ENCODE assay signal across 15 mouse cellular contexts in genomic region chr6:53615440-53616211, GRCm38 (mm10).
DNase-seq lines count a peak whose midpoint lies in the region; ATAC-seq and TF ChIP-seq lines count a peak whose summit lies in the region.
"Had no signal": no experiment of that assay in that cellular context is flagged by ENCODE, and none has a peak within 500 bp of the region (broad histone marks: within the 10 kb centered on the region; RNA-seq: fewer than 3 reads in every experiment).

No protein-coding gene starts in this region.

- peaks cover 11% of the 10 kb centered on the region; the same call in 1 of the 2 replicates for H3K4me1 ChIP-seq in kidney, embryonic 14.5 days (ENCODE audit: control insufficient read depth, insufficient read depth, low read length)
- H3K4me1 ChIP-seq in kidney, adult 2 months (ENCODE audit: control insufficient read depth, insufficient read depth, low read length): no peaks in the 10 kb centered on the region
- peaks cover 32% of the 10 kb centered on the region for H3K4me1 ChIP-seq in embryonic facial prominence, embryonic 12.5 days
- peaks cover 41% of the 10 kb centered on the region for H3K4me1 ChIP-seq in limb, embryonic 10.5 days

- peaks cover 6% of the 10 kb centered on the region for H3K27me3 ChIP-seq in kidney, embryonic 14.5 days (ENCODE audit: control insufficient read depth, insufficient read depth, low read length)
- no peaks in the 10 kb centered on the region; the same call in 1 of the 2 replicates for H3K27me3 ChIP-seq in kidney, adult 2 months (replicated peaks; ENCODE audit: control insufficient read depth, insufficient read depth, low read length)
- no peaks in the 10 kb centered on the region for H3K27me3 ChIP-seq in embryonic facial prominence, embryonic 12.5 days
- H3K27me3 ChIP-seq in limb, embryonic 10.5 days (ENCODE audit: low read depth, poor library complexity, severe bottlenecking): no peaks in the 10 kb centered on the region
- H3K27me3 ChIP-seq: heart, embryonic 13.5 days had no signal

- no peak overlapping the region for H3K27ac ChIP-seq in kidney, embryonic 14.5 days (ENCODE audit: low read depth, low read length)
- H3K27ac ChIP-seq in kidney, adult 2 months (ENCODE audit: insufficient read depth, low read depth, low read length): no peak overlapping the region
- H3K27ac ChIP-seq in embryonic facial prominence, embryonic 12.5 days: 0 out of 2 replicates have a peak overlapping the region, but pooled peaks have one; percentile 7
- H3K27ac ChIP-seq in limb, embryonic 10.5 days: peak overlapping the region; percentile 73
- H3K27ac ChIP-seq: heart, embryonic 13.5 days had no signal

- H3K4me2 ChIP-seq in kidney, embryonic 14.5 days (replicated peaks; ENCODE audit: low read depth, low read length): no peak overlapping the region
- no peak overlapping the region for H3K4me2 ChIP-seq in embryonic facial prominence, embryonic 12.5 days (replicated peaks)
- H3K4me2 ChIP-seq: heart, embryonic 13.5 days; liver, embryonic 11.5 days had no signal

- no peak overlapping the region for H3K9ac ChIP-seq in kidney, embryonic 14.5 days (ENCODE audit: low read depth, low read length)
- H3K9ac ChIP-seq in embryonic facial prominence, embryonic 12.5 days: no peak overlapping the region
- H3K9ac ChIP-seq: heart, embryonic 13.5 days had no signal

- H3K9me3 ChIP-seq in kidney, embryonic 14.5 days (ENCODE audit: control insufficient read depth, low read length): no peaks in the 10 kb centered on the region
- no peaks in the 10 kb centered on the region for H3K9me3 ChIP-seq in embryonic facial prominence, embryonic 12.5 days
- H3K9me3 ChIP-seq in limb, embryonic 10.5 days (replicated peaks): no peaks in the 10 kb centered on the region
- H3K9me3 ChIP-seq: heart, embryonic 13.5 days had no signal

- TF ChIP-seq CTCF in kidney, adult 2 months (conservative IDR thresholded peaks at IDR 0.05; ENCODE audit: insufficient read depth, insufficient read length, low read depth, low read length): no peak

- H3K4me3 ChIP-seq in kidney, embryonic 14.5 days (ENCODE audit: low read length): no peak overlapping the region
- no peak overlapping the region for H3K4me3 ChIP-seq in kidney, adult 2 months (ENCODE audit: insufficient read depth, low read depth, low read length)
- H3K4me3 ChIP-seq in embryonic facial prominence, embryonic 12.5 days: no peak overlapping the region
- H3K4me3 ChIP-seq in limb, embryonic 10.5 days: no peak overlapping the region
- H3K4me3 ChIP-seq: heart, embryonic 13.5 days had no signal

- no peak for TF ChIP-seq POLR2A in kidney, adult 2 months (IDR thresholded peaks at IDR 0.05; ENCODE audit: low read depth, low read length)

- no peaks in the 10 kb centered on the region for H3K36me3 ChIP-seq in kidney, embryonic 14.5 days (ENCODE audit: control insufficient read depth, insufficient read depth, low read length)
- no peaks in the 10 kb centered on the region for H3K36me3 ChIP-seq in kidney, adult 2 months (ENCODE audit: control insufficient read depth, insufficient read depth, low read length)
- no peaks in the 10 kb centered on the region for H3K36me3 ChIP-seq in embryonic facial prominence, embryonic 12.5 days
- no peaks in the 10 kb centered on the region for H3K36me3 ChIP-seq in limb, embryonic 10.5 days

- WGBS in kidney, embryonic 14.5 days: 28% methylated on average over 9 of the region's 9 CpGs
- WGBS in kidney, adult 2 months: 47% methylated on average over 9 of the region's 9 CpGs
- 36% methylated on average over 9 of the region's 9 CpGs for WGBS in embryonic facial prominence, embryonic 12.5 days
- 40% methylated on average over 9 of the region's 9 CpGs for WGBS in limb, embryonic 10.5 days

- ATAC-seq in kidney, embryonic 14.5 days (ENCODE audit: low FRiP score, low TSS enrichment): peak; percentile 79
- ATAC-seq in embryonic facial prominence, embryonic 12.5 days (ENCODE audit: insufficient number of reproducible peaks, insufficient read depth, low FRiP score, low TSS enrichment): no peak
- ATAC-seq: forebrain, embryonic 16.5 days had no signal

- DNase-seq in kidney, adult 2 months: no peak
- peak; percentile 58 for DNase-seq in embryo, embryonic 10 days (ENCODE audit: low spot score)
- peak; percentile 45 for DNase-seq in limb, embryonic 10.5 days (ENCODE audit: low spot score)
- no peak for DNase-seq in adrenal gland, postnatal 14 days
- no peak for DNase-seq in B cell, adult 2 months
- DNase-seq in ovary, postnatal 10 days (ENCODE audit: low spot score): no peak
- DNase-seq: adrenal gland, adult 2 months; cerebellum, postnatal 10 days; gastrocnemius, postnatal 14 days; heart, postnatal 4 days had no signal

Comparison
In these comparisons a context has a peak if more than half of its experiments do, and no peak if none do; other contexts are left out.
1. H3K27ac ChIP-seq: peak in embryonic facial prominence, embryonic 12.5 days (single experiment) and limb, embryonic 10.5 days (single experiment); none in kidney, embryonic 14.5 days (single experiment) and kidney, adult 2 months (single experiment).
2. DNase-seq: peak in embryo, embryonic 10 days (single experiment) and limb, embryonic 10.5 days (single experiment); none in kidney, adult 2 months (single experiment), adrenal gland, postnatal 14 days (single experiment), B cell, adult 2 months (0 of 2) and ovary, postnatal 10 days (single experiment).